Mouse (Mus musculus) gastrocnemius, postnatal 4 days (tissue): ENCODE measurements at regions not wholly inside any gene's neighbourhood (a gene's known extent, or its start where the extent isn't known, plus 50 kb on each side); places are given as distances from the start of the nearest gene placed in this dataset.

ENCODE experiments used
- DNase-seq, 2 experiments: peaks; one replicate each; pipeline ENCODE4 v3.0.0; 2021 to 2022; ENCODE audit warnings: low spot score in 2 of 2, mixed read lengths in 2 of 2

- DNase-seq: no peak
Observed at GRCm38 (mm10) chr16:95057596-95057995, 60.1 kb upstream of the Kcnj6 start.

DNA sequence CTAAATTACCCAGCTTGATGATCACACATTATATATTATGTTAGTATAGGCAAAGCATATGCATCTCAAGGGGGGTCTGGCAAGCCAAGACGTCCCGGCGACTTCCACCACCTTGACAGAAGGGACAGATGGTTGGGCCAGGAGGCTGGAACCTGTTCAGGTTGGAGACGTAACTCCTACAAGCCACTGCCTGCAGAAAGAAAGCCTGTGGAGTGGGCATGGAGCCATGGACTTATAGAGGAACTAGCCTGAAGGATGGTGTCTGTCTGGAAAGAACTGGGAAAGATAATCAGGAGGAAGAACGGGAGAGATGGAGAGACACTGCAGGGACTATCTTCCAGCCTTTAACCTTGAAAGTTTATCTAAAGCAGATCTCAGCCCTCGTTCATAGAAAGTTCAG, 66.9 kb upstream of the Kcnj6 start:
- DNase-seq: no peak

DNA sequence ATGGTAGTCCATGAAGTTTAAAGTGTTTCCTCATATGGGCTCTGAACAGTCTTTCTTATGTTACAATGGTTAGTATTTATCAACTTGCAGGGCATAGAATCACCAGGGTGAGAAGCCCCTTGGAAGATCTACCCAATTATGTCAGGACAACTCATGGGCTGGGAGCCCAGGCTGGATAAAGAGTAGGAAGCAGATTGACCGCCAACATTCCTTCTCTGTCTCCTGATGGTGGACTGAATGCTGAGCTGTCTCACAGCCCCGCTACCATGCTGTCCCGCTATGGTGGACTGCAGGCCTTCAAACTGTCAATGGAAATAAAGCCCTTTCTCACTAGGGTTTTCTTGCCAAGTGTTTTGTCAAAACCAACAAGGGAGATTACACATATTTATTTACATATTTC, 69.2 kb upstream of the Kcnj6 start:
- DNase-seq: no peak

GRCm38 (mm10) chr16:95092471-95093221, 95.1 kb upstream of the Kcnj6 start:
- no peak for DNase-seq

DNA sequence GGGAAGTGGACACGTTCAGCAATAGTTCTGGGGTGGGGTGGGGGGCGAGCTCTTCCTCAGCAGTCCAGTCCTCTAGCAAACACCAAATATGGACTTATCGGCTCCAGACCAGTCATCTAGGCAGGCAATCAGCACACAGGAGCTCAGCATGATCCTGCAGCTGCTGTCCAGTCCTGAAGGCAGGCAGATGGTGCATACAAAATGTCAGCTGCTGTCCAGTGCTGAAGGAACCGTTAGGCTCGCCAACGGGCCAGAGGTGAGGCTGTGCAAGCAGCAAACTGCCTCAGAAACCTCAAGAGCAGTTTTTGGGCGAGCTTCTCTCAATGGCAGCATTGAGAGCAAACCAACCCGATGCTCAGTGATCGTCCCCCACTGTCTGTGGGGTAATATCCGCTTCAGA, 96.3 kb upstream of the Kcnj6 start:
- peak in 1 of 2 experiments; percentile 50 for DNase-seq

DNA sequence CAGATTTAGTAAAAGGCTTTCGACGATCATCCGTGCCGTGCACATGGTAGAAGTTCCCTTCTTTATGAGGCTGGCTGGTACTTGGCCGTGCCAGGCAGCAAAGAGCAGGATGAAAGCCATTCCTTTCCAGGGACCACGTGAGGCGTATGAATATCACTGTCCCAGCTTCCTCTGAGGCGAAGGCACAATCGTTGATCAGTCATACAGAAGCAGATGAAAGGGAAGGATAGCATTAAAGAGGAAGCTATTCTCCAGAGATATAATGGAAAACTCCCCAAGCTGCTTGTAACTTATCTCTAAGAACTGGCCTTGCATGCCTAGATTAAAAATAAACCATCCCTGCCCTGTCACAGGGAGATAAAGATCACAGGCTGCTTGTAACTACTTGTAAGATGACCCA, 103.5 kb upstream of the Kcnj6 start:
- DNase-seq: no peak

GRCm38 (mm10) chr16:95117531-95117930, 120.0 kb upstream of the Kcnj6 start:
- no peak for DNase-seq

- DNase-seq: no peak
Observed at GRCm38 (mm10) chr16:95119293-95119692, 121.8 kb upstream of the Kcnj6 start.

- no peak for DNase-seq
Observed at GRCm38 (mm10) chr16:95122048-95122447, 124.5 kb upstream of the Kcnj6 start.

DNA sequence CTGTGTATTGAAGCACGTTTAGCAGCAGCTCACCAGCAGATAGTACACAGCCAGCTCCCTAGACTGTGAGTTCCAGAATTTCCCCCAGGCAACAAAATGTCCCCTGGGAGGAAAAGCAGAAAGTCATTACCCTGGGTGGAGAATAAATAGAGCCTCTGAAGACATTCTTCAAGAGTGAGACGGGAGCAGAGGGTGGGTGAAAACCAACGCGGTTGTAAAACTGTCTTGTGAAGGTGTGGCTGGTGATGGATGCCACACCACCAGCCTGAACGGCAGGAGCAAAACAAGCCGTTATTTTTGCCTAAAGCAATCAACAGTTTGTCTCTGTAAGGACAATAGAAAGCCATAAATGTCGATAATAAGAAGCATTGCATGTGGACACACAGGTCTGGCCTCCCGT, 129.7 kb upstream of the Kcnj15 start:
- DNase-seq: no peak

- no peak for DNase-seq
Observed at GRCm38 (mm10) chr16:95131815-95132214, 125.5 kb upstream of the Kcnj15 start.

DNA sequence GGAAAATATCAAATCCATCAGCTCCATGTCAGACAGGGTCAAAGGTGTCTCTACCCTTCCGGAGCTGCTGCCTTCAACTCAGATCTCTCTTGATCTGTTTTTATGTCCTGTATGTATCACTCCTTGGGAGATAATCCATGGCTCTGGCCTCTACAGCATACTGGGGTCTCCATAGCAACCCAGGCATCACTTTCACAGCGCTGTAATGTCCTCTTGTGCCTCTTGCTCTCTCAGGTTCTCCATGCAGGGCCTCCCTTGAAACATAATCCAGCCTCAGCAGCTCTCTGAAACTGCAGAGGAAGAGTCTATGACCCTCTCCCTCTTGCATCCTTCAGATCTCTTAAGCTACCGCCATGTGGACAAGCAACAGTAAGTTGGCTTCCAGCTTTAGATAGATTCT, 118.5 kb upstream of the Kcnj15 start:
- DNase-seq: no peak

- DNase-seq: no peak
Observed at GRCm38 (mm10) chr16:95141510-95142394, 115.6 kb upstream of the Kcnj15 start.

GRCm38 (mm10) chr16:95150499-95150898, 106.9 kb upstream of the Kcnj15 start:
- no peak for DNase-seq

DNA sequence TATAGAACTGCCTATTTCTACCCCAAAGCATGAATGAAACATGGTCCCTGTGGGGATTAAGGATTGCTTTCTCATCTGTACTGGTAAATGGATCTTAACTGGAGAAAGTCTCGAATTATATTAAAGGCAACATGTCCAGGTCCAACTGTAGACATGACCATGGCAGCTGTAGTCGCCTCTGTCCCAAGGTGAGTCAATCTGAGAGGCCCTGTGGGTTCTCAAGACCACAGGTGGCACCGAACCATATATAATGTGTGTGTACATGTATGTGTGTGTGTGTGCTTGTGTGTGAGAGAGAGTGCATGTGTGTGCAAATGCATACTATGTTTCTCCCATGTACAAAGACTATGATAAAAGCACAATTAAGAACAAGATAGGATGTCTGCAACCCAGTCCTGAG, 105.9 kb upstream of the Kcnj15 start:
- DNase-seq: no peak

DNA sequence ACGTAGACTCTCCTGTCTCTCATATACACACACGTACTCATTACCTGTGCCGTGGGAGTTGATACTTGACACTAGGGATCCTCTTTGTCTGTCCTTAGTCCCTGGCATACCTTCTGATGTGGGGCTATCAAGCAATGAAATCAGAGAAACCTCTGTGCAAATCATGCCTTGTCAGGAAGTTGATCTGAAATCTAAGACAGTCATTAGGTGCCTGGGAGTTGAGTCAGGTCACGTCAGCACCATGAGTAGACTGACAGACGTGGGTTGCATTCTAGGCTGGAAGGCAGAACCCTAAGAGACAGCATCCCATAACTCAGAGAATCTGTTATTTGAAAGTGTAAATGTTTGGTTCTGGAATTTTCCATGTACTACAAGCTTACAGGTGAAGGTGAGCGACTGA, 105.4 kb upstream of the Kcnj15 start:
- DNase-seq: no peak

- DNase-seq: no peak
Observed at GRCm38 (mm10) chr16:95152742-95153383, 104.5 kb upstream of the Kcnj15 start.

GRCm38 (mm10) chr16:95168349-95168748, 89.0 kb upstream of the Kcnj15 start:
- DNase-seq: no peak

DNA sequence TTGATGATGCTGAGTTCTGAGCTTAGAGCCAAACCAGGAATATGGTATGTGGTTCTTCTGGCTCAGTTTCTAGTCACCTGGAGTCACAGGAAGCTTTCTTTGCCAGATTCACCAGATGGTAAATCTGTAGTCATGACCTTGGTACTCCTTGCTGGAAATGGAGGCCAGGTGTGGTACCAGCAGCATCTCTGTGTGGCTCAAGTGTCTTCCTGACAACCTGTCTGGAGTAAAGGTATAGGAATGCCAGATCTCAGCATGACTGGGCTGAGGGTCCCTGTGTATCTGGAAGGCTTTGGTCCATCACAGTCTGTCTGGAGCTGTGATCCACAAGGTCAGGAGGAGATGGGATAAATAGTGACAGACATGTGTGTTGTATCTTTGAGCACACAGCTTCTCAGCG, 88.0 kb upstream of the Kcnj15 start:
- DNase-seq: no peak

- DNase-seq: no peak
Observed at GRCm38 (mm10) chr16:95180562-95180961, 76.8 kb upstream of the Kcnj15 start.

GRCm38 (mm10) chr16:95185341-95185740, 72.0 kb upstream of the Kcnj15 start:
- no peak for DNase-seq

DNA sequence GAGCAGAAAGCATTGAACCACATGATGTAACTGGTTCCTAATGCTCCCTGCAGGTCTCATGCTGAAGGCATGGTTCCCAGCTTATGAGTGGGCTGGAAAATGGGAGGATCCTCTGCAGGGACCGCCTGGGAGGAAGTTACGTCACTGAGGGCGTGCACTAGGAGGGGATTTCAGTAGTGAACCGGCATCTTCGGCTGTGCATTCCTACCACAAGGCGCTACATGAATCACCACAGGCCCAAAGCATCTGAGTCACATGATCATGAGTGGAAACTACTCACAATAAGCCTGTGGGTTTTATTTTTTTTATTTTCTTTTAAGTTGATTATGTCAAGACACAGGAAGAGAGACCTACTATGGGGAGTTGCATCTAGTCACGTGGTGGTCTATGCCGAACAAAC, 68.2 kb upstream of the Kcnj15 start:
- no peak for DNase-seq
